Mouse (Mus musculus): ENCODE measurements around the gene Tpx2.

Gene Tpx2

DNA sequence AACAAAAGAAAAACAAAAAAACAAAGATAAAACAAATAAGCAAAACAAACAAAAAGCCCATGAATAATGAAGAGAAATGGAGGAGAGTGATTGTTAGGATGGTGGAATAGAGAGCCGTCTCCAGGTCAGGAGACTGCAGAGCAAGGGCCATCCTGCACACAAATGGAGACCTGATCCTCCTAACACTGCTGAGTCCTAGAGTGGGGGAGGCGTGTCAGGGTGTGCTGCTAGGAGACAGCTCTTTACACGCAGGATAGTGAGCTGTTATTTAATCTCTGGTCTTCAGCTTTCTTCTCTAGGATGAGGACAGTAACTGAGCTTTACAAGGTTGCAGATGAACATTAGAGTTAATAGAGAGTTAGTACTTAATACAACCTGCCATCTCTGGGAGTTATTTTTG is 14.9 kb downstream of the Tpx2 start:
- DNase-seq (ENCODE audit: low spot score in 2 of 2), result no peak

DNA sequence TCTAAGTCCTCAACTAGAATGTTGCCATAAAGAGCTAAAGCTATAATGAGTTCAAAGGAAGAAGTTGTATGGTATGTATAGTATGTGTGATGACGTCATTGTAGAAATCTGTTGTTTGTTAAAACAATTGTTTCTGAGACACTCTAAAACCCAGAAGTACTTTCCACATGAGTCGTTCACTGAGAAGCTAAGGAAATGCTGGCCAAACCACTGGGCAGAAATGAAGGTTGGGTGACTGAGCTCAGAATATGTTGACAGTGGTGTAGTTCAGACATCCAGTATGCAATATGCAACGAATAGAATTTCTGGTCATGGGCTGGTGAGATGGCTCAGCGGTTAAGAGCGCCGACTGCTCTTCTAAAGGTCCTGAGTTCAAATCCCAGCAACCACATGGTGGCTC is 15.6 kb downstream of the Tpx2 start:
- DNase-seq (ENCODE audit: low spot score in 2 of 2), result no peak

DNA sequence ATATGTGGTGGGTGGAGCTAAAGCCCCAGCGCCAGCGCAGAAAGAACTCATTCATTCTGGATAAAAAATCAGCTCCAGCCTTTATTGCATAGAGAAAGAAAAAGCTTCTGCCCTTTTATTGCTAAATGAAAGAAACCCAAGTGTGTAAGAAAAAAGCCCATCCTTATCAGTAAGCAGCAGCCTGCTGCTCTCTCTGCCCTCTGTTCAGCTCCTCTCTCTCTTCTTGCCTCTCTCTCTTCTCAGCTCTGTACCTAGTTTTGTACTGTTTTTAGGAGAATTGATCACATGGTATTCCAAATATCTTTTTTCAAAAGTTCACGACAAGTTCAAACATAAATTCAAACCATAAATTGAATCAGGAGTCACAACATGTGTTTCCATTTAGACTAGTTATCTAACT is 30.5 kb downstream of the Tpx2 start:
- DNase-seq (ENCODE audit: low spot score in 2 of 2), result no peak

DNA sequence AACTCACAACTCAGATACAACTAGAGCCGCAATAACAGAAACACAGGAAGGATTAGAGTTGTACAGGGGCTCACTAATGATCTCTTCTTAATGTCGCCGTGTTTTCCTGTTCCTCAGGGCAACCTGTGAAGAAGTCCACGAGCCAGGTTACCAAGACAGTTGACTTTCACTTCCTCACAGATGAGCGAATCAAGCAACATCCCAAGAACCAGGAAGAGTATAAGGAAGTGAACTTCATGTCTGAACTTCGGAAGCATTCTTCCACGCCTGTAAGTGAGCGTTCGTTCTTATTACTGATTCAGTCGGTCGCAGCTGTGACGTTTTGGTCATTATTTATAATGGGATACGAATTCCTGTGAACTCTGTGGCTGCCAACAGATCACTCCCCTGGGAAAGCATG is 33.1 kb downstream of the Tpx2 start:
- DNase-seq (ENCODE audit: low spot score in 2 of 2), result no peak

DNA sequence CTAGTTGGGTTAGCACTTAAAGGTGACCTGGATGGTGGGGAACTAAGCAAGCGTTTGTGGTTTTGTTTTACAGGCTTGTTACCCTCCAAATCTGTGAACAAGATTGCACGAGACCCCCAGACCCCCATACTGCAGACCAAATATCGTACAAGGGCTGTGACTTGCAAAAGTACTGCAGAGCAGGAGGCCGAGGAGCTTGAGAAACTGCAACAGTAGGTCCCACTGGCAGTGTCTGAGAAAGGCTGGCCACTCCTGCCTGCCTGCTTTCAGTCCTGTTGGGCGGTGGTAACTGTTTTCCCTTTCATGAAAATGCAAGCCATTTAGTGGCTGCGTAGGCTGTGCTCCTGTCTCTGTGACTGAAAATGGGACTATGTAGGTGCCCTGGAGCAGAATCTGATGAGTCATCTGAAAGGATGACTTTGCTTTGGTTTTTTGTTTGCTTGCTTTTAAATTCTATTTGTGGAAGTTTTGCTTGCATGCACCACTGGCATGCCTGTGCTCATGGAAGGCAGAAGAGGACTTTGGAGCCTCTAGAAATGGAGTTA is 36.4 kb downstream of the Tpx2 start:
- no peak for DNase-seq (ENCODE audit: low spot score in 2 of 2)

DNA sequence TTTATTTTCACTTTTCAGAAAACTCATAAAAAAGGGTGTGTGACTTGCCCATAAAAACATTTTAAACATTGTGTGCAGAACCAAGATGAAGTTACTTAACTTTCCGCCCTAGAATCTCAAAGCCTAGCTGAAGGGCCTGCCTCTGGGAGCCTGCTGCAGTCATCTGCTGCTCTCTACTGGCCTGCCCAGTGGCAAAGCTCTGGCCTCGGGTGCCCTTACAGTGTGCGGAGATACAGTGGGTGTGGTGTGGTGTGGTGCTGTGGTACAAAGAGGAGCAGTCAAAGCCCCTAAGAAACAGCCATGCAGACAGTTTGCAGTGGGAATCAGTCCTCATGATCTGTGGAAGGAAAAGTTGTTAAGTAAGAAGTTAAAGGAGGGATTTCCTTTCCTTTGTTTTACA is 39.5 kb downstream of the Tpx2 start:
- DNase-seq (ENCODE audit: low spot score in 2 of 2), result no peak

DNA sequence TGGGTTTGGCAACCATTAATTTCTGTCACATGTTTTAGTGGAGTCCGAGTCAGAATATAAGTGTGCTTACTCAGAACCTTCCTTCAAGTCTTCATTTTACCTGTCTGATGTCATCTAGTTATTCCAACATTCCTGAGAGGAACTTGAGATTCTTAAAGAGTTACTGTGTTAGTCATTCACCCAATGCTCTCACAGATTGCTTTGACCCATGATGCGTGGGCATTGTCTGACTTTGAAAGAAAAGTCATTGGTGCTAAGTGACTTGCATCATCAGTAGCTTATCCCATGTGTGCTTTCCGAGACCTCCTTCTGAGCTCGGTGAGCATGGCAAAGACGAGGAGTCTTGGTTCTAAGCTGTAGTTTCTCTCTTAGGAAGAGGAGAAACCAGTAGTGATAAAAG is 41.0 kb downstream of the Tpx2 start:
- no peak for DNase-seq (ENCODE audit: low spot score in 2 of 2)

DNA sequence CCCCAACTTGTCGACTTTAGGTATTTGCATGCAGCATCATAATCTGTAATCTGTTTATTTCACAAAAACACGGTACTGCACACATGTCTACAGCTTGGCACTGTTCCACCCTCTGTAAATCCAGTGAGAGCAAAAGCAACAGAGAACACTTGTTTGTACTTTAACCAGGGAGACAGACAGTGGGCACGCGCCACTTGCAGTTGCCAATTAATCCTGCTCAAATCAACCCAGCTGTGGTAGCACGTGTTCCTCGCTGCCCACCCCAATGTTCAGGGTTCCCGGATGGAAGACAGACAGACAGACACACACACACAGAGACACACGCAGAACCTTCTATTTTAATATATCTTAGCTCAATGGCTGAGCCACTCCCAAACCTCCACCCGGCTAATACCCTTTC is 48.1 kb downstream of the Tpx2 start:
- no peak for DNase-seq (ENCODE audit: low spot score in 2 of 2)

DNA sequence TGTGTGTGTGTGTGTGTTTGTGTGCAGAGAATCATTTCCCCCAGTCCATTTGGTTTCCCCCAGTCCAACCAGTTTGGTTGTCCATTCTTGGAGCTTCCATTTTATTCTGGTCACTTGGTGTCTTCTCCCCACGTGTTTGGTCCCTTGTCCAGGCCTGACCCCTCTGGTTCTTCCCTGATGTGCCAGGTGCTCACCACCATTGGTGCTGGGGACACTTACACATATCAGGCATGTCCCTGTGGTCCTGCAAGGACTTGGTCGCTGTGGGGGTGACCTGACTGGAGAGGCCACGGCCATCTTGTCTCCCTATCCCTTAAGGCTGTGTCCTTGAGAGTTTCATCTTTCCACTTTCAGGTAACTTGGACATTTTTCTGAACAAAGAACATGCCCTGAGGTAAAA is 49.2 kb downstream of the Tpx2 start:
- no peak for DNase-seq (ENCODE audit: low spot score in 2 of 2)

DNA sequence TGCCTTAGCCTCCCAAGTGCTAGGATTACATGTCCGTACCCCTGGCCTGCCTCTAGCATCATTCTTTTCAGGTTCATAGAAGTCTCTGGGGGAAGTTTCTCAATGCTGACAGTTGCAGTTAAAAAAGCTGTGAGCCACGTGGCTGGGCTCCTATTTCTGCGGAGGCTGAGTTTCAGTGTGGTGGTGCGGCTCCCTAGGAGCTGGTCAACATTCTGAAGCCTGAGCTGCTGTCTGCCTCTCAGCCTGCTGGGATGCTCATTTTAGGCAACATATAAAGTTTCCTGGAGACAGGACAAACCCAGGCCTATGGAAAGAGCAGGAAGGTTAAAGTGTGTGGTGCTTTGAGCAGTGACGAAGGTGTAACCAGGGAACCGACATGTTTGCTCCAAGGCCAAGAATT is 51.2 kb downstream of the Tpx2 start:
- no peak for DNase-seq (ENCODE audit: low spot score in 2 of 2)

DNA sequence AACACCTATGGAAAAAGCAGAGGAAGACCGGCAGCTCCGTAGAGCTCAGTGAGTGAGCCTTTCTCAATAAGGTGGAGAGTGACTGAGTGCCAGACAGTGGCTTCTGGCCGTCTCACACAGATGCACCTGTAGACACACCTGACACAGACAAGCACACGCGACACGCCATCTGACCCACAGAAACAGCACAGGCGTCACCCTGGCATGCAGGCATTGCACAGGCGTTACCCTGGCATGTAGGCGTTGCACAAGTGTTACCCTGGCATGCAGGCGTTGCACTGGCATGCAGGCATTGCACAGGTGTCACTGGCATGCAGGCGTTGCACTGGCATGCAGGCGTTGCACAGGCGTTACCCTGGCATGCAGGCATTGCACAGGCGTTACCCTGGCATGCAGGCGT is 53.5 kb downstream of the Tpx2 start:
- no peak for DNase-seq (ENCODE audit: low spot score in 2 of 2)

DNA sequence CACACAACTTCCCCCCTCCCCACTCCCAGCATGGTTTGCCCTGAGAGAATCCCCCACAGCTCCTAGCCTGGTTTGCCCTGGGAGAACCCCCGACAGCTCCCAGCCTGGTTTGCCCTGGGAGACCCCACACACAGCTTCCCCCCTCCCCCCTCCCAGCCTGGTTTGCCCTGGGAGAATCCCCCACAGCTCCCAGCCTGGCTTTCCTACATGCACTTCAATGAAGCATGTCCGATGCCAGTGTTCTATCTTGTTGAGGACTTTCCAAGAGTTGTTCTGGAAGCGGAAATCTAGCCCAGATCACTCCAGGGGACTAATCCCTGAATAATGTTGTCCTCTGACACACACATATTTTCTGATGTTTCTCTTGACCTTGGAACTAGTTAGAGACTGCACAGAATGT is 54.9 kb downstream of the Tpx2 start:
- no peak for DNase-seq (ENCODE audit: low spot score in 2 of 2)

DNA sequence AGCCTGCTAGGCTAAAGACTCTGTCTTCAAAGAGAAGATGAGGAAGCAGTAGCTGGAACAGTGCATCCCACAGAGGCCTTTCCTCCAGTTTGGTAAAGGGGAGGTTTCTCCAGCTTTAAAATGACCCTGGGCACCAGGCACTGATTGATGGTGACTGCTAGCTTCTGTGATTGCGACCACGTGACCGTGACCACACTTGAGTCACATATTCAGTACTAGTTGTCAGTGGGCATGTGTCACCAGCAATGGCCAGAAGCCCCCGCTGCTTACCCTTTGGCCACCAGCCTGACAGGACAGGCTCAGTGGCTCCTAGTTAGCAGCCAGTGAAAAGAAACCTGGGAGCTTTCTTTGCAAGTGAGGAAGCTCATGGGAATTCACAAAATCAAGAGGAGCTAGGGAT is 55.8 kb downstream of the Tpx2 start:
- no peak for DNase-seq (ENCODE audit: low spot score in 2 of 2)

DNA sequence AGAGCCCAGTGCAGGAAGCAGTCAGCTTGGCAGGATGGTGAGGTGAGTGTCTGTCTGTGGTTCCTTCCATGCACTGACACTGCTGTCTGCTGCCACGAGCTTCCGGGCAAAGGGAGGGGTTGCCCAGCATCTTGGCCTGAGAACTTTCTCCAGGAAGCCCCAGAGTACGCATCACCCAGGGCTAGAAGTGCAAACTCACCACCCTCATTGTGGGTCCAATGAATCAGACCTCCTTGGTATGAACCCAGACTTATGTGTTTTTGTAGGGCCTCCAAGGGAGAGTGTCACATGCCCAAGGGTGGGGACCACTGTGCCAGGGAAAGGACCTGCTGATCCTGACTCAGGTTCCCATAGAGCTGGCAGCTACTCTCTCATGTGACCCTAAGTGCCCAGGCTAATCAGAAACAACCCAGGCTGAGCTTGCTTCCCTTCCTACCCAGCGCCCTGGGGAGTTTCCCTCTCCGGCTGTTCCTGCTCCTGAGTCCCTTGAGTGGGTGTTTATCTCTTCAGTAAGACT is 56.4 kb downstream of the Tpx2 start:
- no peak for DNase-seq (ENCODE audit: low spot score in 2 of 2)

DNA sequence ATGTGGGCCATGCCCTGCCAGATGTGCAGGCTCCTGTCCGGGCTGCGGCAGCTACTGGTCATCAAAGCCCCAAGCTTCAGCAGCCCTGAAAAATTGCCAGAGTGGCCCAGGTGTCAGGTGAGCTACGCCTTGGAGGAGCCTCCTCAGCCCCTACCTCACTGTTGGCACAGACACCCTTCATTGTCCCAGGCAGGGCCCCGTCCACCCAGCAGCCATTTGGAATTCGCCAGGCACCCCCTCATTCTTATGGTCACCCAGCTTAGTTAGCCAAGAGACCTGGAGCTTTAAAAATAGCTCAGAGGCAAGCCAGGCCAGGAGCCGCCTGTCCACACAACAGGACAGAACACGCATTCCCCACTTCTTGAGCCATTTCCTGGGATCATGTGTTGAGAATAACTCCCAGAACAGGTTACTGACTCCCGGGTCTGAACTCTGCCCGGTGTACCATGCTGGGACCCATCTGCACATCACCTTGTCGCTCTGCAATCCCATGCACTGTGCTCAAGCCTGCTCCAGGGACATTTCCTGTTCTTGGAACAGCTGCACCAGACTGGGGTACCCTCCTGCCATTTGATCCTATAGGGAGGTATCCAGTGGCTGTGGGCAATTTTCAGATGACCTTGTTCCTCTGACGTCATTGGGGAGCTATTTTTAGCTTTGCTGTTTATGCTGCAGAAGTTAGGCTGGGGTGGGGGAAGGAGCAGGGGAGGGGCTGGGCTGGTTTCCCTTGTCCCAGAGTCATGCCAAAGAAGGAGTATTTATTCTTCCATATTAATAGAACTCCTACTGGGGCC is 57.5 kb downstream of the Tpx2 start:
- no peak for DNase-seq (ENCODE audit: low spot score in 2 of 2)

DNA sequence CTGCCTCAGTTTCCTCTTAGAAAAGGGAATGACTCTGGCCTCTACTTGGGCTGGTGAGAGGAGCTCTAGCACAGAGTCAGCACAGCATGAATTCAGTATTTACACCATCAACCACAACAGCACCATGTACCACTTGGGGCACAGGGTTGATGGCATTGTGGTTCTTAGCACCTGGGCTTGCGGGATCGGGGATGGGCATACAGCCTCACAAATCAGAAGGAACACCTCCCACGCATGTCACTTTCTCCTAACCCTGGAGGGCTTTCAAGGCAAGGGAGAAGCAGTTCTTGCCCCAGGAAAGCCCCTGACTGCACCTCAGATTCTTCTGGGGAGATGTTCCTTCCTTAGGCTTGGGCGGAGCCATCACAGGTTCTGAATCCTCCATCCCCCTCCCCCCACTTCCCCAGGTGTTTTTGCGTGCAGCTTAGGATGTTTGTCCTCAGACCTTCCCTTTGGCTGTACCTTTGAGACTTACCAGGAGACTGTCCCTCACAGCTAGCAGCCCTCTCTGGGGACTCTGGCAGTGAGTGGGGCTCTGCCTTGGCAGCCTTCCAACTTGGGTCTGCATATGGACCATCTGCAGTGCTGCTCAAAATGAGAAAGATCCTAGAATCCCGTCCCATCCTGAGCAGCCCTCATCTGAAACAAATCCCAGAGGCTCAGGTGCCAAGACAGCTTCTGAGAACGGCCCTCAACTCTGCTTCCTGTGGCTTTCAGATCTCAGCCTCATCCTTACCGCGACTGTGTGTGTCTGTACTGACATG is 58.7 kb downstream of the Tpx2 start:
- no peak for DNase-seq (ENCODE audit: low spot score in 2 of 2)

DNA sequence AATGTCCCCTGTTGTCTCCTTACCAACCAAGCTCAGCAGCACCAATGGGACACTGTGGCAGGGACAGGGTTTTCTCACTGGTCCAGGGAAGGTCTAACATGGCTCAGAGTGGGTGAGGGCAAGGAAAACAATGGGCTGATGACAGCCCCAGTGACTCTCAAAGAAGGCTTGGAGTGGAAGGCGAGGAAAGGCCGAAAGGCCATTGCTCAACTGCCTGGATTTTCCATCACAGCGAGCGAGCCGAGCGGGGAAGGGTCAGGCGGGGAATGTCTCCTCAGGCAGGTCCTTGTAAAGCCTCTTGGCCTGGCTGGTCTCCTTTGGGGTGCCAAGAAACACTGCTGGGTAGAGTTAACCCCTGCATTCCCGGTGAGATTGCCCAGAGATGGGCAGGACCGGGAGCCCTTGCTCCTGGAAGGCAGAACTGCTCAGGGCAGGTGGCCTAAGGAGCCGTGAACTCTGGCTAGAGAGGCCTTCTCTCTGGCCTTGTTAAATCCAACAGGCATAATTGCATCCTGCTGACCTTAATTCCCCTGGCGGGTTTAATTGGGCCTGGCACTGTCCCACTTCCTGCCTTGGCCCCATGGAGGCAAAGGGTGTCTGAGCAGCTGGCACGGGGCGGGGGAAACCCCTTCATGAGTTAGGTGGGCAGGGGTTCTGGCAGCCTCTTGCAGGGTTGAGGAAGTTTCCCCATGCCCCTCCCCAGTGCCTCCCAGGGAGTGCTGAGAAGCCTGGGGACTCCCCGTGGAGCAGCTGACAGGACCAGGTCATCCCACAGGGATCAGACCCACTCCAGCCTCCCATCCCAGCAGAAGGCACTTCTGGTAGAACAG is 59.6 kb downstream of the Tpx2 start:
- DNase-seq (ENCODE audit: low spot score in 2 of 2), result no peak

DNA sequence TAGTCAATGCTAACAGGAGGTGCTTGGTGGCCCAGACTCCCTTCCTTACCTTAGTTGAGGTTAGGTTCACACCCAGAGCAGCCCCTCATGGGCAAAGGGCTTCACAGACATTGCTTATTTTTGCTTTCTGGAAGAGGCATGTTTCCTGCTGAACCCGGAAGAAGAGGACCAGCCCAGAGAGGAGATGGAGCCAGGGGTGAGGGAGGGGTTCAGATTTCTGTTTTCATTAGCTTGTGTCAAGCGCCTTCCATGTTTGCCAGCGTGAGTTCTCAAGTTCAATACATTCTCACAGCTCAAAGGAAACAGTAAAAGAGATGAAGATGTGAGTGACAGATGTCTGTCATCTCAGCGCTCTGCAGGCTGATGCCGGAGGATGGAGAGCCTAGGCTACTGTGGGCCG is 62.1 kb downstream of the Tpx2 start:
- DNase-seq (ENCODE audit: low spot score in 2 of 2), result no peak

DNA sequence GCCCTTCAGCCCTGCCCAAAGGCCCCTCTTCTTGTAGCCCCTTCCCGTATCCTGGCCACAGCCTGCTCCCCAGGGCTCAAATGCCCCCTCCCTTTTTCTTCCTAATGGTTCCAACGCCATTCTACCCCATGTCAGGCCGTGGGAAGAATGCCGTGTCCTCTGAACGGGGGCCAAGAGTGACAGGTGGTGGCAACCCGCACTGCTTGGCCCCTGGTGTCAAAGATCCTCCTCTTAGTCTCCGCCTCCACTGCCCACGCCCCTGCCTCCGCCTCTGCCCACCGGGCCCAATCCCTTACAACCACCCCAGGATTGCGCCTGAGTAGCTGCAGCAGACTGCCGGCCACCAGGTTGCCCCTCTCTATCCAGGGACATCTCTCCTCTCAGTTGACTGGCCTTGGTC is 63.3 kb downstream of the Tpx2 start, which contains the start of gene Mylk2:
Gene Mylk2 (plus strand): TSS at position 322 of the 400 bp plus-strand sequence.
- no peak for DNase-seq (ENCODE audit: low spot score in 2 of 2)

DNA sequence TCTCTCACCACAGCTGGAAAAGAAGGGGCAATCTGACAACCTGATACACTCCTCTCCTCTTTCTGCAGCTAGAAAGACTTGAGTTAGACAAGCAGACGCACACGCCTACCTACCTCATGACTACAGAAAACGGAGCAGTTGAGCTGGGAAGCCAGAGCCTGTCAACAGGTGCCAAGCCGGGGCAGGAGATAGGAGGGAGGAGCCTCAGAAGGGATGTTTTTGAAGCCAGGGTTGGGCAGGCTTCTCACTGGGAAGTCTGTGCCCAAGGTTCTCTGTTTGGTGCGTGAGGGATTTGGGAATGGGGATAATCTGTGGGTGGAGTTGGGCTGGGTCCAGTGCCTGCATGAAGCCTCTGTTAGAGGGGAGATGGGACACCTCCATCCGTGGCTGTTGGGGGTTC is 63.7 kb downstream of the Tpx2 start:
- DNase-seq (ENCODE audit: low spot score in 2 of 2), result no peak

DNA sequence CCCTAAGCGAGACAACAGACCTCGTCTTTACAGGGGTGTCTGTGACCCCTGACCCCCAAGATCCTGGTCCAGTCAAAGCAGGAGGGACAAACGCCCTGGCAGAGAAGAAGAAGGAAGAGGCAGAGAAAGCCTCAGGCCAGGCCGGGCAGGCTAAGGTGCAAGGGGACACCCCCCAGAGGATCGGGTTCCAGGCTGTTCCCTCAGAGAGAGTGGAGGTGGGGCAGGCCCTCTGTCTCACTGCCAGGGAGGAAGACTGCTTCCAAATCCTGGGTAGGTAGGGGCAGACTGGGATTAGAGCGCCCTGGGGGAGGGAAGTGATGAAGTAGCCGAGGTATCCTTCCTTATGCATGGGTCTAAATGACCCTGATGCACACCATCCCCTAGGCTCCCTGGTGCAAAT is 65.7 kb downstream of the Tpx2 start:
- no peak for DNase-seq (ENCODE audit: low spot score in 2 of 2)

Measured in frontal cortex, postnatal 14 days (tissue).